Mouse (Mus musculus) heart, adult 2 months (tissue): Measurements from ENCODE around the gene Slit3. TPM values are rescaled to one million over a fixed set of nuclear protein-coding genes. Genes with fewer than 3 reads are reported as not detected.

Experiments used
- DNase-seq, 2 experiments: peaks; one replicate each; pipeline ENCODE4 v3.0.0; 2021
- H3K27ac ChIP-seq: fragments of 200-600 bp; 2 replicates; pipeline ENCODE4 v1.8.1; 2022
- H3K27me3 ChIP-seq: fragments of 200-500 bp; 2 replicates; pipeline ENCODE4 v1.6.1; 2012; ENCODE audit warnings: mild to moderate bottlenecking, low read length, inconsistent platforms, mixed read lengths; ENCODE audit not compliant: control insufficient read depth, insufficient read depth
- H3K36me3 ChIP-seq: fragments of 200-500 bp; 2 replicates; pipeline ENCODE4 v1.6.1; 2012; ENCODE audit warnings: low read length, inconsistent platforms; ENCODE audit not compliant: control insufficient read depth, insufficient read depth
- H3K4me1 ChIP-seq: fragments of 200-500 bp; 2 replicates; pipeline ENCODE4 v1.6.1; 2011; ENCODE audit warnings: low read length; ENCODE audit not compliant: control insufficient read depth, insufficient read depth
- H3K4me3 ChIP-seq: fragments of 200-600 bp; 2 replicates; pipeline ENCODE4 v1.8.1; 2022
- H3K79me2 ChIP-seq: fragments of 200-500 bp; replicated peaks from 2 replicates; pipeline ENCODE4 v1.6.1; 2012; ENCODE audit warnings: mild to moderate bottlenecking, inconsistent platforms, low read length, moderate library complexity, mixed read lengths; ENCODE audit not compliant: control insufficient read depth, insufficient read depth
- H3K9ac ChIP-seq: fragments of 200-500 bp; 2 replicates; pipeline ENCODE4 v1.6.1; 2012; ENCODE audit warnings: low read depth, mild to moderate bottlenecking, control low read depth, inconsistent platforms, low read length, mixed read lengths
- CTCF ChIP-seq: fragments of 200-600 bp; IDR thresholded peaks from 2 replicates; pipeline ENCODE4 v1.8.1; 2022; ENCODE audit warnings: antibody characterized with exemption, mild to moderate bottlenecking, moderate library complexity
- EP300 ChIP-seq: fragments of 200-500 bp; IDR thresholded peaks from 2 replicates; pipeline ENCODE4 v1.6.1; 2011; ENCODE audit warnings: low read depth, low read length, control low read depth; ENCODE audit not compliant: insufficient read depth
- POLR2A ChIP-seq: fragments of 200-500 bp; IDR thresholded peaks from 2 replicates; pipeline ENCODE4 v1.6.1; 2011; ENCODE audit warnings: mild to moderate bottlenecking, low read depth, low read length, control low read depth; ENCODE audit not compliant: insufficient read depth
- WGBS: fragments of 180-500 bp; shearing (Covaris S2); methylation state at CpG from one replicate; pipeline ENCODE4 v1.1.7; 2018; 5-methylcytosine and 5-hydroxymethylcytosine counted together
- intact Hi-C: fragments of 180-260 bp; cut with DNase I; formaldehyde crosslinking; loops from one replicate; pipeline ENCODE4 v1.15.1; 2025
- long read RNA-seq: library from polyadenylated mRNA; stranded (forward); transcript quantifications from one replicate; pipeline ENCODE4 v2.0.0, GENCODE M21; 2021
- polyA plus RNA-seq: library from polyadenylated mRNA; depleted of rRNA; stranded (reverse); fragments of >200 nt; gene quantifications from 2 replicates; pipeline ENCODE4 v1.2.3, GENCODE M21; 2012; rRNA removed
- total RNA-seq, 2 experiments: library from RNA; stranded (reverse); gene quantifications; 2 replicates each; pipeline ENCODE4 v1.2.3; 2021

Slit3 gene
- total RNA-seq (10 to 100 TPM; 12.3 to 14.6 TPM), polyA plus RNA-seq (15.8 and 16.0 TPM in 2 replicates)
- long read RNA-seq, partial matches to known transcripts, result 3 of 4 reads
- long read RNA-seq, other reads (novel, unspliced or antisense), result 1 of 4 reads

GRCm38 (mm10) chr11:35120894-35121610 lies at the start of gene Slit3:
Gene Slit3 (plus strand): TSS chr11:35121224.
- under 1% methylated on average over 62 of the region's 75 CpGs for WGBS
- no peaks in the 10 kb centered on the region for H3K79me2 ChIP-seq
- intact Hi-C loops, result loop anchor here (5.0 kb wide), 1 partner anchor 239 kb away; no protein-coding TSS in a partner anchor
- TF ChIP-seq POLR2A, result no peak
- TF ChIP-seq CTCF, result peak; percentile 41
- H3K4me3 ChIP-seq, result peak within 1 kb of the TSS; percentile 48
- peak; percentile 55 to 65 for DNase-seq
- no peaks in the 10 kb centered on the region for H3K4me1 ChIP-seq
- no peak within 1 kb of the TSS for H3K27ac ChIP-seq
- H3K36me3 ChIP-seq, result no peaks in the 10 kb centered on the region
- no peaks in the 10 kb centered on the region; the same call in 1 of the 2 replicates for H3K27me3 ChIP-seq
- H3K9ac ChIP-seq, result peak within 1 kb of the TSS; percentile 45

- no peak for DNase-seq
- H3K9ac ChIP-seq, result no peak overlapping the region
- no peaks in the 10 kb centered on the region for H3K79me2 ChIP-seq
- H3K36me3 ChIP-seq, result no peaks in the 10 kb centered on the region
- H3K27me3 ChIP-seq, result no peaks in the 10 kb centered on the region
- no peak overlapping the region for H3K4me3 ChIP-seq
- intact Hi-C loops, result no loop called here
- 67% methylated on average over 1 of the region's 1 CpGs for WGBS
- TF ChIP-seq POLR2A, result no peak
- no peak for TF ChIP-seq EP300
- TF ChIP-seq CTCF, result no peak
- H3K27ac ChIP-seq, result no peak overlapping the region
- no peaks in the 10 kb centered on the region for H3K4me1 ChIP-seq
Measured at GRCm38 (mm10) chr11:35071451-35071850, 49.6 kb upstream of the Slit3 start.

- WGBS, result 89% methylated on average over 7 of the region's 7 CpGs
- Histone ChIP-seq H3K27ac (no peak overlapping the region), H3K4me3 (no peak overlapping the region), H3K4me1 (no peaks in the 10 kb centered on the region), H3K27me3 (no peaks in the 10 kb centered on the region), H3K9ac (no peak overlapping the region), H3K79me2 (no peaks in the 10 kb centered on the region), H3K36me3 (no peaks in the 10 kb centered on the region)
- TF ChIP-seq CTCF (no peak), POLR2A (no peak), EP300 (no peak)
- DNase-seq, result no peak
- intact Hi-C loops, result no loop called here
Measured at GRCm38 (mm10) chr11:35075411-35075810, 45.6 kb upstream of the Slit3 start.

GRCm38 (mm10) chr11:35080451-35081125 lies 40.4 kb upstream of the Slit3 start:
- H3K9ac ChIP-seq, result no peak overlapping the region
- no peaks in the 10 kb centered on the region for H3K4me1 ChIP-seq
- intact Hi-C loops, result no loop called here
- no peaks in the 10 kb centered on the region for H3K27me3 ChIP-seq
- H3K36me3 ChIP-seq, result no peaks in the 10 kb centered on the region
- no peak for TF ChIP-seq EP300
- TF ChIP-seq POLR2A, result no peak
- no peak for TF ChIP-seq CTCF
- no peak overlapping the region for H3K27ac ChIP-seq
- no peak overlapping the region for H3K4me3 ChIP-seq
- no peaks in the 10 kb centered on the region for H3K79me2 ChIP-seq
- WGBS, result 66% methylated on average over 8 of the region's 8 CpGs
- no peak for DNase-seq

- H3K4me1 ChIP-seq, result no peaks in the 10 kb centered on the region
- TF ChIP-seq EP300 (no peak), CTCF (no peak), POLR2A (no peak)
- H3K4me3 ChIP-seq, result no peak overlapping the region
- no peaks in the 10 kb centered on the region for H3K36me3 ChIP-seq
- no peaks in the 10 kb centered on the region for H3K79me2 ChIP-seq
- intact Hi-C loops, result no loop called here
- no peak for DNase-seq
- no peak overlapping the region for H3K9ac ChIP-seq
- no peak overlapping the region for H3K27ac ChIP-seq
- 72% methylated on average over 3 of the region's 3 CpGs for WGBS
- H3K27me3 ChIP-seq, result no peaks in the 10 kb centered on the region
Measured at GRCm38 (mm10) chr11:35082297-35082696, 38.7 kb upstream of the Slit3 start.

- Histone ChIP-seq H3K27ac (no peak overlapping the region), H3K36me3 (no peaks in the 10 kb centered on the region), H3K27me3 (no peaks in the 10 kb centered on the region), H3K4me1 (no peaks in the 10 kb centered on the region), H3K9ac (no peak overlapping the region), H3K4me3 (no peak overlapping the region), H3K79me2 (no peaks in the 10 kb centered on the region)
- whole genome bisulfite sequencing, result 61% methylated on average over 6 of the region's 6 CpGs
- TF ChIP-seq EP300, result no peak
- no peak for TF ChIP-seq CTCF
- no peak for TF ChIP-seq POLR2A
- no peak for DNase-seq
- intact Hi-C loops, result no loop called here
Measured at GRCm38 (mm10) chr11:35083049-35083448, 38.0 kb upstream of the Slit3 start.
